Mouse (Mus musculus): Measurements from ENCODE around the gene Slc7a6. TPM values are rescaled to one million over a fixed set of nuclear protein-coding genes. Genes with fewer than 3 reads are reported as not detected.

The Slc7a6 gene
- total RNA-seq, 4 experiments from 2014 or later: 7.2 to 11.4 (median 9.3) TPM

Other genes with a start within 250 kb of the Slc7a6 start
- gene Ctrl, start 235.0 kb upstream of the Slc7a6 start, total RNA-seq (2022): not detected
- 10 to 100 TPM; 15.3 to 22.6 (median 19.7) TPM for gene Psmb10, start 230.4 kb upstream of the Slc7a6 start, total RNA-seq (2022)
- under 1 TPM in 2 of 4 experiments, not detected in 2; 0.24 to 0.78 TPM for gene Lcat, start 225.5 kb upstream of the Slc7a6 start, total RNA-seq (2022)
- 10 to 100 TPM; 11.8 to 12.7 (median 12.0) TPM for gene Slc12a4, start 202.8 kb upstream of the Slc7a6 start, total RNA-seq (2022)
- not detected for gene Dpep3, start 189.4 kb upstream of the Slc7a6 start, total RNA-seq (2022)
- 10 to 100 TPM; 10.3 to 12.7 (median 10.8) TPM for gene Dus2, start 177.5 kb upstream of the Slc7a6 start, total RNA-seq (2022)
- gene Dpep2nb, start 162.9 kb upstream of the Slc7a6 start, total RNA-seq (2022): not detected
- 10 to 100 TPM; 11.2 to 13.1 (median 11.7) TPM for gene Ddx28, start 157.0 kb upstream of the Slc7a6 start, total RNA-seq (2022)
- 10 to 100 TPM; 23.6 to 30.5 (median 25.5) TPM for gene Nfatc3, start 110.0 kb upstream of the Slc7a6 start, total RNA-seq (2022)
- gene Esrp2, start 31.9 kb upstream of the Slc7a6 start, total RNA-seq (2022): not detected
- gene Pla2g15, start 18.5 kb upstream of the Slc7a6 start, total RNA-seq (2022): 1 to 10 TPM; 3.3 to 5.6 (median 4.0) TPM
- gene Slc7a6os, start 42.1 kb downstream of the Slc7a6 start, total RNA-seq (2022): 1 to 10 TPM; 7.1 to 9.8 (median 8.1) TPM
- gene Prmt7, start 42.1 kb downstream of the Slc7a6 start, total RNA-seq (2022): 10 to 100 TPM; 31.1 to 36.8 (median 34.2) TPM
- 1 to 10 TPM in 1 of 4 experiments, under 1 TPM in 3; 0.53 to 1.0 (median 0.74) TPM for gene Smpd3, start 169.1 kb downstream of the Slc7a6 start, total RNA-seq (2022)
- 1 to 10 TPM in 2 of 4 experiments, under 1 TPM in 2; 0.63 to 1.1 (median 0.87) TPM for gene Zfp90, start 246.5 kb downstream of the Slc7a6 start, total RNA-seq (2022)

Measured in gastrocnemius, adult 8-10 months (tissue).